Mouse (Mus musculus) liver, adult (tissue): ENCODE data around the gene Pycard.

Experiments used
- GATA4 ChIP-seq: IDR thresholded peaks from 2 replicates; pipeline ENCODE4 v1.6.1; 2014; ENCODE audit warnings: mild to moderate bottlenecking, low read length; ENCODE audit not compliant: insufficient replicate concordance

Pycard gene

GRCm38 (mm10) chr7:128006193-128006592 is 12.5 kb upstream of the Pycard start:
- no peak for TF ChIP-seq GATA4

DNA sequence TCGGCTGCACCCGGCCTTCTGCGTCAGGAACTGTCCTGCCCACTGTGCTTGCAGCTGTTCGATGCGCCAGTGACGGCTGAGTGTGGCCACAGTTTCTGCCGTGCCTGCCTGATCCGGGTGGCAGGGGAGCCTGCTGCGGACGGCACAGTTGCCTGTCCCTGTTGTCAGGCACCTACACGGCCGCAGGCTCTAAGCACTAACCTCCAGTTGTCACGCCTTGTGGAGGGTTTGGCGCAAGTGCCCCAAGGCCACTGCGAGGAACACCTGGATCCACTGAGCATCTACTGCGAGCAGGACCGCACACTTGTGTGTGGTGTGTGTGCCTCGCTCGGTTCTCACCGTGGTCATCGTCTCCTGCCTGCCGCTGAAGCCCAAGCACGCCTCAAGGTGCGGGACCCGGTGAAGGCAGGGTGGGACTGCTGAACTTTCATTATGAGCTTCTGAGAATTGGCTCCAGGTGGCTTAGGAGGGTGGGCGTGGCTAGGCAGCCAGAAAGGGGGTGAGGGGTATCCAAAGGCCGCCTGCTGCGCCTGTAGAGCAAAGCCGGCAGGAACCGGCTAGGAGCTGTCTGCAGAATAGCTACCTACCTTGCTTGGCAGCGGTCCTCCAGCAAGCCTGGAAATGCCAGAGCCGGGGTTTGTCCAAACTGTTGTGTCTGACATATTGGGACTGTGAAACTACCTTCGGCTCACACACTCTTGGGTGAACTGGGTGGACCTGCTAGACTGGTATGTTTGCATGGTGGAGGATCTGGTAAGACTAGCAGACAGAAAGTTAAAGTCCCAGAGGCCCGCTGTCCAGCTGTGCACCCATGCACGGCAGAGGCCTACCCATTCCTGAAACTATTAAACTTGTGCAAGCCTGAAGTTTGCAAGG is 11.1 kb upstream of the Pycard start:
- no peak for TF ChIP-seq GATA4

- TF ChIP-seq GATA4 = no peak
Measured at GRCm38 (mm10) chr7:128004150-128004486, 10.5 kb upstream of the Pycard start.

DNA sequence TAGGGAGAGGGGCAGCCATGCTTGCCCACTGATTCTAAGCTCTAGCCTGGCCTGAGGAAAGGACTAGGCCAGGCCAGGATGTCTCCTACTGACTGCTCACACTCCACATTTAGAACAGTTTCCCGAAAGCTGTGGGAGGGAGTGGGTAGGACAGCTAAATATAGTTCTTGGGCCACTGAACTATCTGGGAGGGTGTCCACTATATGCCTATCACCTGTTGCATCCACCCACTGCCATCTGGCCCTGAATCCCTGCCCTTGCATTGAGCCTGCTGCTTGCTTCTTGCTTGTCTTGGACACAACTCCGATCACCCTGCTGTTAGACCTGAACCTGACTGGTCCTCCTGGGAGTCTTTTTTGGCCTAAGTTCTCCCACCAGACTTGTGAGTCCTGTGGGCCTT is 10.0 kb upstream of the Pycard start, which contains the start of gene Trim72:
TSS of gene Trim72 (plus strand) at position 262 of the 400 bp plus-strand sequence.
- no peak for TF ChIP-seq GATA4

DNA sequence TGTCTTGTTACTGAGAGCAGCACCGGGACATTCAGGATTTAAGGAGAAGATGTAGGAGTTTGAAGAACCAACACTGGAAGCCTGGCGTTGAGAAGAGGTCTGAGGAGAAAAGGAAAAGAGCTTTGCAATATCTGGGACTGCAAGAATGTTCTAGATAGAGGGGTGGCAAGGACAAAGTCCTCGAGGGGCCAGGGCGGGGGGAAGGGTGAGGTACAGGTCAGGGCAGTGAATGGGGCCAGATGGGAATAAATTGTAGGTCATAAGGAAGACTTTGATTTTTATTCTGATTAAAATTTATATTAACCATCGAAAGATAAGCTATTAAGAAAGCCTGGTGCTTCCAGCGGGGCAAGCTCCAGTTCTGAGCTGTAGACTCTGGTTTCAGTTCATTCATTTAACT is 9.4 kb upstream of the Pycard start:
- TF ChIP-seq GATA4 = no peak

DNA sequence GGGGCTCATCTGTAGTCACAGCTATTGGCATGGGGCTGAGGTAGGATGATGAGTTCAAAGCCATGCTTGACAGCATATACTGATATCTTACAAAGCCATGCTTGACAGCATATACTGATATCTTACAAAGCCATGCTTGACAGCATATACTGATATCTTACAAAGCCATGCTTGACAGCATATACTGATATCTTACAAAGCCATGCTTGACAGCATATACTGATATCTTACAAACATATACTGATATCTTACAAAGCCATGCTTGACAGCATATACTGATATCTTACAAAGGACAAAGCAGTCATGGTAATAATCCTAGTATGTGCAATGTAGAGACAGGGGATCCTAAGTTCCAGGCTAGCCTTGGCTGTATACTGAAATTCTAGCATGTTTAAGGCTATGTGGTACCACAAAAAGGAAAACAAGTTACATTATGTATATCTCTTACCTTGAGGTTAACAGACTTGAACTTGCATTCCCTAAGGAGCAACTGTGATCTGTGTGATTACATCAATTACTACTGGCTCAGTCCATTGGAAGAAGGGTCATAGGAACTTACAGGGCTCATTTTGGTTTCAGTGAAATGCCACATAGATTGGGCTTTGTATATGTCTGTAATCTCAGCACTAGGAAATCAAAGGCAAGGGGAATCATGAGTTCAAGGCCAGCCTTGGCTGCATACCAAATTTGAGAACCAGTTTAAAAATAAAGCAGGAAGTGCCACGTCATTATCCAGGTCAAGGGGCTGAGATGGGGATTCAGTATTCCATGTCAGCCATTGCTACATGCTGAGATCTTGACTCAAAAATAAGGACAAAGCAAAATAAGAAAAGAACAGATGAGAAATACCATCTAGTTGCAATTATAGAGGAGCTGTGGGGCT is 6.6 kb upstream of the Pycard start:
- no peak for TF ChIP-seq GATA4

DNA sequence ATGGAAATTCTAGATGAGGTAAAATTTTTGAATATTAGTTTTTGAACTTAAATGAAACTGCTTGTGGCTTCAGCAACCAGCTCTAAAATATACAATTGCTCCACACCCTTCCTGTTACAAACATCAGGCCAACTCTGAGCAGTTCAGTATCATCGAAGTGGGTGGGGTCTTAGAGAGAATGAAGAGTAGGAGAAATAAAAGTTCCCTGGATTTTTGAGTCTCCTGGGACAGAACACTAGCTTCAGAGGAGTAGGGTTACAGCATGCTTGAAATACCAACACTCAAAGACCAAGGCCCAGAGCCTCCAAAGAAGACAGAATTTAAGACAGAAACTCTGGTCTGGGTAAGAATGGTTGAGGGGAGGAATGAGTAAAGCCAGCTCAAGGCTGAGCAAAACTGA is 5.8 kb upstream of the Pycard start:
- TF ChIP-seq GATA4 = no peak

DNA sequence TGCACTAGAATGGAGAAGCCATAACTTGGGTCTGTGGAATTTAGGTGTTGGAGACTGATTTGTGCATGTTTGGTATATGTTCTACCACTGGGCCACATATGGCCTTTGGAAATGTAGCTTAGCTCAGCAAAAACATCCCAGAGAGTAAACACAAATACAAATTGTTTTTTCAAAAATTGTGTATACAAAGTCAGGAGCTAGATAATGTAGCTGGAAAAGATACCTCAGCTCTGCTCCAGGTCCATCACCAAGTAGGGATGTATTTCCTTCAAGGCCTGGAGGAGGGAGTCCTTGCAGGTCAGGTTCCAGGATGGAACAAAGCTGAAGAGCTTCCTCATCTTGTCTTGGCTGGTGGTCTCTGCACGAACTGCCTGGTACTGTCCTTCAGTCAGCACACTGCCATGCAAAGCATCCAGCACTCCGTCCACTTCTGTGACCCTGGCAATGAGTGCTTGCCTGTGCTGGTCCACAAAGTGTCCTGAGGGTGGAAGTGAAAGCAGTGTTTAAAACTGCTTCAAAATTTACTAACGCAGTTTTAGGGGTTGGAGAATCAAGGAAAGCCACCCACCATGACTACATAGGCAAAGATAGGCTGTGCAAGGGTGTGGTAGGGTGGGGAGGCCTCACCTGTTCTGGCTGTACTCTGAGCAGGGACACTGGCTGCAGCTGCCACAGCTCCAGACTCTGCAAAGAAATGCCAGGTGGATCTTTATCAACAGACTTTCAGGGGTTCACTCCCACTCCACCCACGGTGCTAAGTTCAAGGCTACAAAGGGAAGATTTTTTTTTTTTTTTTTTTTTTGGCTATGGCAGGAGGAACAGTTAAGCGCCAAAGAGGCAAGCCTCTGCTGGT is 953 bp downstream of the Pycard start:
- no peak for TF ChIP-seq GATA4

DNA sequence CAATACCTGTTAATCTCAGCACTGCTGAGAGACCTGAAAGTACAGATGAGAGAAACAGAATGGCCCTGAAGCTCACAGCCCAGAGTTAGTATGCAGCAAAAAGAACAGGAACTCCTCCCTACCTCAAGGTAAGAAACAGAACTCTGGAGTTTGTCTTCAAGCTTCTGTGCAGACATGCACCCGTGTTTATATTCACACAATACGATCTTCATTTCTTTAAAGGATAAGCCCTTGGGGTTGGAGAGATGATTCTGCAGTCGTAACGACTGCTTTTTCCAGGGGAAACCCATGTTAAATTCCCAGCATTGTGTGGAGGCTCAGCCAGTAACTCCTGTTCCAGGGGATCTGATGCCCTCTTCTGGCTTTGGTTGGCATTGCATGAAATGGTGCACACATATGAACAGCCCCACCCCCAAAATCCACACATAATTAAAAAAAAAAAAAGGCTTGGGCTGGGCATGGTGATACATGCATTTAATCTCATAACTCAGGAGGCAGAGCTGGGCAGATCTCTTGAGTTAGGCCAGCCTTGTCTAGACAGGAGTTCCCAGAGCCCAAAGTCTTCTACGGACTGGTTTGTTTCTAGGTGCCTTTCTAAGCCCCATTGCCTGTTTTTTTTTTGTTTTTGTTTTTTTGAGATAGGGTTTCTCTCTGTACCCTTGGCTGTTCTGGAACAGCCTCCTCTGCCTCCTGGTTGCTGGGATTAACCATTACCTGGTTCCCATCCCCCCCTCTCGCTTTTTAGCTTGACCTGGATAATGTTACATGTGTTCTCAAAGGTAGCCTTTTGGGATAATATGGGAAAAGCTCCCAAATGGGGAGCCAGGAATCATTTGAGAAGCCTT is 1.8 kb downstream of the Pycard start:
- TF ChIP-seq GATA4 = no peak

DNA sequence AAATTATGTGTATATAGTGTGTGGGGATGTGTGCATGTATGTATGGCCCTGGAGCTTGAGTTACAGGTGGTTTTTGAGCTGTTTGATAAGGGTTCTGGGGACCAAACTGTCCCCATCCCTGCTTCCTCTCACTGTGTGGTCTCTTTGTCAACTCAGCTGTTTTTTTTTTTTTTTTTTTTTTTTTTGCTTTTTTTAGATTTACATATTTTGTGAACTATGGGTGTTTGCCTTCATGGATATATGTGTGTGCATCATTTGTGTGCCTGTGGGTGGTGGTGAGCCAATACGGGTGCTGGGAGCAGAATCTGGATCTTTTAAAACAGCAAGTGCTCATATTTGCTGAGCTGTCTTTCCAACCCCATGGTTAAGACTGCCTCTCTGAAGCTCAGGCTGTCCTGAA is 4.8 kb downstream of the Pycard start:
- TF ChIP-seq GATA4 = no peak

DNA sequence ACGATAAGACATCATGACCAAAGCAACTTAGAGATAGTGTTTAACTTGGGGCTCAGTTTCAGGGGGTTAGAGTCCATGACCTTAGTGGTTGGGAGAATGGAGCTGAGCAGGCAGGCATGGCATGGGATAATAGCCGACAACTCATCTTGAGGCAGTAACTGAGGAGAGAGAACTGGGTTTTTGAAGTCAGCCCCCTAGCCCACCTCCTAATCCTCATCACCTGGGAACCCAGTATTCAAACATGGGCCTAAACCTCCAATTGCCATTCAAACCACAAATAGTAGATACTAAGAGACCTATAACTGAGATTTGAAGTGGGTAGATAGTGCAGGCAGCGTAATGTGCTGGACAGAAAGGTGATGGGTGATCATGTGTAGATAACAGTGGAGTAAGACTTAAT is 13.1 kb downstream of the Pycard start:
- TF ChIP-seq GATA4 = no peak

GRCm38 (mm10) chr7:127978856-127979255 is 14.8 kb downstream of the Pycard start:
- TF ChIP-seq GATA4 = no peak

GRCm38 (mm10) chr7:127974413-127974930 is 19.2 kb downstream of the Pycard start:
- TF ChIP-seq GATA4 = no peak
